Comparison of ENCODE assay signal across 8 mouse cellular contexts in the genomic region with DNA sequence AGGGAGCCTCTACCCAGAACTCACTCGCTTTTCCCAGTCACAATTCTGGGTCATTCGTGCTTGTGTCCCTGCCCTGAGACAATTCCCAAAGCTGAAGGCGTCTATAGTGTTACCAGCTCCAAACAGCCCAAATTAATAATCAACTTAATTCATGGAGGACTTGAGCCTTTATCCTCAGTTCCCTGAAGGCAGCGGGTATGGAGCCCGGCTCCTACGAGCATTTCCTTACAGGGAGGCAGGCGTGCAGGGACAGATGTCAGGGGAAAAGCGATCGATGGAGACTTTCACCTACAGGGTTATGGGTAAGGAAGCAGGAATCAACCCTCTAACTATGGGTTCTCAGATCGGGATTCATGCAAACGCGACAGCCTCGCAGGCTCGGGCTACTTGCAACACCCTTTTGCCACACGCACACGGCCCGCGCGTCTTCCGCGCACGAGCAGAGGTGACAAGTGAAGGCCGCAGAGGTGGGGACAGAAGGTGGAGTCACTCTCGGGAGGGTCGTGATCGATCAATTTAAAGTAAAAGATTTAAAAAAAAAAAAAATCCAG. TPM values are rescaled to one million over a fixed set of nuclear protein-coding genes. Genes with fewer than 3 reads are reported as not detected.
A peak's percentile ranks its signal among the peaks of the same experiment; 100 is the strongest.
DNase-seq lines count a peak whose midpoint lies in the region; ATAC-seq and TF ChIP-seq lines count a peak whose summit lies in the region.

No protein-coding gene starts in this region.

- H3K4me3 ChIP-seq in forebrain, postnatal 0 days (ENCODE audit: low read depth, low read length): peak overlapping the region; percentile 39

- no peak overlapping the region for H3K27ac ChIP-seq in forebrain, postnatal 0 days (ENCODE audit: low read depth, low read length)

- peak overlapping the region; percentile 76 for H3K9ac ChIP-seq in forebrain, postnatal 0 days

- no peaks in the 10 kb centered on the region for H3K27me3 ChIP-seq in forebrain, postnatal 0 days (ENCODE audit: insufficient read depth, low read length)

- peak; percentile 44 to 54 for DNase-seq in layer of hippocampus, postnatal 36 days
- no peak for DNase-seq in layer of hippocampus, adult 9-10 months (ENCODE audit: low spot score)
- DNase-seq in adrenal gland, postnatal 14 days: peak; percentile 54
- peak; percentile 85 for DNase-seq in forebrain, postnatal 0 days
- DNase-seq in kidney, adult 11 months: peak; percentile 48
- DNase-seq in mesoderm, embryonic 11.5 days (ENCODE audit: low read depth, low spot score): peak; percentile 48
- DNase-seq in left cerebral cortex, adult 11 months (ENCODE audit: low spot score): no peak

- ATAC-seq in forebrain, postnatal 0 days: no peak
- ATAC-seq in frontal cortex, adult (ENCODE audit: low TSS enrichment): no peak

- H3K9me3 ChIP-seq in forebrain, postnatal 0 days (ENCODE audit: low read length): no peaks in the 10 kb centered on the region

- peaks cover 12% of the 10 kb centered on the region for H3K4me1 ChIP-seq in forebrain, postnatal 0 days (ENCODE audit: insufficient read depth)

- H3K4me2 ChIP-seq in forebrain, postnatal 0 days (ENCODE audit: low read depth): peak overlapping the region; percentile 88

- H3K36me3 ChIP-seq in forebrain, postnatal 0 days (ENCODE audit: insufficient read depth): no peaks in the 10 kb centered on the region

- no peak for TF ChIP-seq CTCF in forebrain, postnatal 0 days (IDR thresholded peaks at IDR 0.05; ENCODE audit: low read depth)

- WGBS in forebrain, postnatal 0 days: 12% methylated on average over 26 of the region's 26 CpGs

RNA-seq across cellular contexts. Expression of gene A930004D18Rik, which starts 6.2 kb away (rescaled TPM):
- 1 to 10 TPM; 3.0 to 5.6 TPM for total RNA-seq in layer of hippocampus, postnatal 36 days (2021)
- 1.7 and 1.8 TPM in 2 replicates for total RNA-seq in adrenal gland, postnatal 14 days (2021)
- 2.6 and 3.5 TPM in 2 replicates for total RNA-seq in forebrain, postnatal 0 days (2014; rRNA removed)
- 10.1 and 11.8 TPM in 2 replicates for polyA plus RNA-seq in forebrain, postnatal 0 days (2015; fragmentation: Nextera tagmentation; extraction: Ambion mirVana)

RNA-seq across cellular contexts. Expression of gene Skida1, which starts 17.5 kb away (rescaled TPM):
- 10 to 100 TPM; 17.2 to 17.3 TPM for total RNA-seq in layer of hippocampus, postnatal 36 days (2021)
- 4.5 and 4.8 TPM in 2 replicates for total RNA-seq in adrenal gland, postnatal 14 days (2021)
- total RNA-seq in forebrain, postnatal 0 days (2014; rRNA removed): 11.4 and 12.6 TPM in 2 replicates
- 4.3 and 4.9 TPM in 2 replicates for polyA plus RNA-seq in forebrain, postnatal 0 days (2015; fragmentation: Nextera tagmentation; extraction: Ambion mirVana)

RNA-seq across cellular contexts. Expression of gene Mllt10, which starts 23.7 kb away (rescaled TPM):
- total RNA-seq in layer of hippocampus, postnatal 36 days (2021): 10 to 100 TPM; 53.7 to 57.7 TPM
- total RNA-seq in adrenal gland, postnatal 14 days (2021): 39.1 and 56.4 TPM in 2 replicates
- total RNA-seq in forebrain, postnatal 0 days (2014; rRNA removed): 27.3 and 31.3 TPM in 2 replicates
- polyA plus RNA-seq in forebrain, postnatal 0 days (2015; fragmentation: Nextera tagmentation; extraction: Ambion mirVana): 15.9 and 27.4 TPM in 2 replicates

RNA-seq across cellular contexts. Expression of gene H2al2a, which starts 34.6 kb away (rescaled TPM):
- not detected for total RNA-seq in layer of hippocampus, postnatal 36 days (2021)
- total RNA-seq in adrenal gland, postnatal 14 days (2021): not detected in 2 replicates
- not detected in 2 replicates for total RNA-seq in forebrain, postnatal 0 days (2014; rRNA removed)
- not detected in 2 replicates for polyA plus RNA-seq in forebrain, postnatal 0 days (2015; fragmentation: Nextera tagmentation; extraction: Ambion mirVana)

Comparison
In these comparisons a context has a peak if more than half of its experiments do, and no peak if none do; other contexts are left out.
1. DNase-seq: peak in layer of hippocampus, postnatal 36 days (2 of 2), adrenal gland, postnatal 14 days (single experiment), forebrain, postnatal 0 days (single experiment), kidney, adult 11 months (single experiment) and mesoderm, embryonic 11.5 days (single experiment); none in layer of hippocampus, adult 9-10 months (single experiment) and left cerebral cortex, adult 11 months (single experiment).